Mouse (Mus musculus) MEL-GATA-1-ER (cell line): ENCODE data around the gene Zfp954.

ENCODE experiments used
- DNase-seq: peaks from one replicate; pipeline ENCODE4 v3.0.0-alpha.2; 2012; ENCODE audit warnings: low read depth; ENCODE audit errors: extremely low read depth

Gene Zfp954

DNA sequence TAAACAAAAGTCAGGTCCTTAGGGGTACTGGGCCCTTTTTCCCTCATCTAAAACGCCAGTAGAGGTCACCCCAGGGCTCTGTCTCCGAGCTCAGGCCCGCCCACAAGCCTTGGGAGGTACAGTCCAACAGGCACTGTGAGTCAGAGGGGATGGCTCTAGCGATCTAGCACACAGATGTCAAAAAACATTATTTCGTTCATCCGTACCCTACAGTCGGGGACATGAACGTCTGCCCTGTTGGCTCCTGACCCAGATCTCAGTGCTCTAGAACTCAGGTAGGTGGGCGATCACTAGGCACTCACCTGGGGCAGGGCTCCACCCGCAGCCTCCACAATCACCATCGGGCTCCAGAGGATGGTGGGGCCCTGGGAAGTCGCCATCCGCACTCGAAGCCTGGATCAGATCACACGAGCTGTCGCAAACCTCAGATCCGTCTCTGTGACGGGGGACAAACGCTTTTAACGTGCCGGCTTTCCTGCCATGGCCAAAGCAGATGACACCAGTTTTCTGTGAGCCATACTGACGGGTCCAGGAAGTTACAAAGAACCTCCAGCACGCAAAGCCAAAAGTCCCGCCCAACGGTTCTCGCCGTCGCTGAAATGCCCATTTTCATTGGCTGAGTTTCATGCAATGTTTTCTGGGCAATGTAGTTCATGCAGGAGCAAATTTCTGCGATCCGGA lies at the start of gene Zfp954:
TSS of gene Zfp954 (minus strand) at position 568 of the 681 bp plus-strand sequence.
- DNase-seq, result peak; percentile 85

DNA sequence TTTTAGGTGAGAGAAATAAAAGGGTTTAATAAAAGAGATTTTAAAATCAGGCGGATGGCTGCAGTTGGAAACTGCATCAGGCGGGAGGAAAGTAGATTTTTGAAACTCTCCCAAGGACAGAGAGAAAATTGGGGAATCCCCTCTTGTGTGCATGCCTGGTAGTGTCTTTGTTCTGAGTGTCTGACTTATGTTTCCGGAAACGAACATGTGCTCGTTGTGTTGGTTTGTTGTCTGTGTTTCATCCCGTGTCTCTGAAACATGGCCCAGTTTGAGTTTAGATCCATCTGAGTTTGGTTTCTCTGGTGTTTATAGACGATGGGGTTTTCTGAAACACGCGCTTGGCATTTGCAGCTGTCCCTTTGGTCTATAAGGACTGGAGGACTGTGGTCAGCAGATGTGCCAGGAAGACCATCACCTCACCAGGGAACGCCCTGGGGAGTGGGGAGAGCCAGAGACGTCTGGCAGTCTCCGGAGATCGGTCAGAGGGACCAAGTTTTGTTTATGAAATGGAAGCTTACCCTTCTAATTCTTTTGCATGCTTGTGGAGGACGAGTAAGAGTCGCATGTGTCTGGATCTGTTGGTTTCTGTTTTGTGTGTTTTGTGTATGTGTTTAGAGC lies 24.8 kb upstream of the Zfp954 start:
- DNase-seq, result no peak

DNA sequence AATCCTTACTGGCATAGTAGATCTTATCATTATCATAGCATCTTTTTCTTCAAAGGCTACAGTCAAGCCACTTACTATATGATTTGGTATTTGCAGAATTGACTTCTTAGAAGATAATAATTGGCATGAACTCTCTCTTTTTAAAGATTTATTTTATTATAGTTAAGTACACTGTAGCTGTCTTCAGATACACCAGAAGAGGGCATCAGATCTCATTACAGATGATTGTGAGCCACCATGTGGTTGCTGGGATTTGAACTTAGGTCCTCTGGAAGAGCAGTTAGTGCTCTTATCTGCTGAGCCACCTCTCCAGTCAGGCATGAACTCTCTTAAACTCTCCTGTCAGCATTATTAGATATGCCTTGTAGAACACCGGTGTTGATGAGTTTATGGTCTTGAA lies 22.9 kb upstream of the Zfp954 start:
- no peak for DNase-seq

DNA sequence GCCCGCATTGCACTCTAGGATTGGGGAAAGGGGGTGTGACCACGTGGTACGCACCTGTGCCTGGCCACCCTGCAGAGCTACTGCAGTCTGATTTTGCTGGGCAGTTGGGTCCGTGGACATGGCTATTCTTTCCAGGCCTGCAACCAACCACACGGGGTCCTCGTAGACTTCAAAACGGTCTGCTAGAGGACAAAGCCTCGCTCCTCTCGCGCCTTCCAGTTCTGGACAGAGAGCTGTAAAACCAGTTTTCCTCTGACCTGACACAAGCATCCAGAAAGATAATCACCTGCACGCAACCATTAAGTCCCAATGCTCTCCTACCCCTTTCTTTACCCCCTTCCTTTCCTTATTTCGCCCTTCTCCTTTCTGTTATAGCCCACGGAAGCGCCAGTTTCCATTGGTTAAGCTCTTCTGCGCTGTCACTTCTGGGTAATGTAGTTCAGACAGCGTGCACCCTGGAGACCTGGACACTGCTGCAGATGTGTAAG lies 15.1 kb upstream of the Zfp954 start, which contains the start of gene Zfp773:
TSS of gene Zfp773 (minus strand) at position 377 of the 488 bp plus-strand sequence.
- DNase-seq, result no peak

DNA sequence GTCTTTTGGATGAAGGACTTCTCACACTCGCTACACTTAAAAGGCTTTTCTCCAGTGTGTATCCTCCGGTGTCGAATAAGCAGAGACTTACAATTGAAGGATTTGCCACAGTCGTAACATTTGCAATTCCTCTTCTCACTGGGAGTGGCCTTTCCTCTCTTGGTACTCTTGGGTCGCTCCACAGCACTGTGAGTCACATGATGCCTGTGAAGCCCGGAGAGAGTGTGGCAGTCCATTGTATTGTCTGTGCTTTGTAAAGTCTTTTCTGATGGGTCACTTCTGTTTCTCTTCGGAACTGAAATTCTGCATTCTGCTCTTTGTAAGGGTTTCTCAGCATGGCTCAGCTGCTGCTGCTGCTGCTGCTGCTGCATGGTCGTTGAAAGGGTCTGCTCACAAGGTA lies 11.5 kb upstream of the Zfp954 start:
- DNase-seq, result no peak

DNA sequence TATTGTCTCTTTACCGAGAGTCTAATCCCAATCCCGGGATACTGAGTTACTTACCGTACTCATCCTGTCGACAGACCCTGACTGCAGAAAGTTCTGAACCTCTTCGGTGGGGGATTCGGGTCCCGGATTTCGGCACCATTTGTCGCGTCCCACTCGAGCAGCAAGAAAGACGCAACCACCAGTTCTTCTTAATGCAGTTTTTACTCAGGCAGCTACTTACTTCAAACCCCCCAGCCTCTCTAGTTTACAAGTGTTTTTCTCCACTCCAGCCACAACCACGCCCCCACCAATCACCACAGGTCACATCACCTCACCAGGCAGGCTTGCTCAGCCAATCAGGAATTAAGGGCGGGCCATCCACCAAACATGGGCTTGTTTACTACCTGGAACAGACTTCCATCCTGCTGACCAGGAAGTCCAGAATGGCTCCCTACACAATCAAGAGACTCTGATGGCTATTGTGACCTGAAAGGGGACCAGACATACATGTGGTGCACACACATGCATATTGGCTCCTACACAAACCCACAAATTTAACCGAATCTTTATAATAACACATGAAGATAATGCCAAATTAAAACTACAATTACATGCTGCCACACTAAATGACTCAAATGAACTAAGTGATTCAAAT lies 9.3 kb upstream of the Zfp954 start:
- DNase-seq, result peak; percentile 40

DNA sequence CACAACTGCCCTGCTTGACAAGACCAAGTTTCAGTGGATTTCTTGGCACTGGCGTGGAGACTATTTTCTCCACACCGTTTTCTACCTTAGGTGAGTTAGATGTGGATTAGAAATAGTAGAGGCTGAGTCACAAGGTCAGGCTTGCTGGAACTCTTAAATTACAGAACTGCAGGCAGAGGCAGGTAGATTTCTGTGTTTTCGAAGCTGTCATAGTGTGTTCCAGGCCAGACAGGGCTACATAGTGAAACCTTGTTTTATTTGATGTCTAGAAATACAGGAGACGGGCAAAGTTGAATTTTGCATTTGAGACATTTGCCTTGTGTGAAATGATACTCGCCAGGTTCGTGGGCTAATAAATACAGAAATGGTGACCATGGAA lies 303 bp upstream of the Zfp954 start:
- DNase-seq, result no peak

DNA sequence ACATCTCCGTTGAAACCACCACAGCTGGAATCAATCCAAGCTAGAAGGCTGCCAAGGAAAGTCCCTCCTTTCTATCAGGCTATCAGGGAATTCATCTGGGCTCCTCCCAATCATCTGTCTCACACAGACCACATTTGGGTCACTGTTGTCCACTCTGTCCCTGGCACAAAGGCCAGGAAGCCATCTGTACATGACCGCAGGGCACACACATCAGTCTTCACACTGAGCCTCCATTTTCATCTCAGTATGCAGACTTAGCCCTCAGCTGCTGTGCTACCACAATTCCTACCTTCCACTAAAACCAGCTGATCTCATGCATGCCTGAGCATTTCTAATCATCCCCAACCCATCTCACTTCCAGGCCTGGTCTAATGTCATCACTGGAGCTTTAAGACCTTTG lies 2.8 kb downstream of the Zfp954 start:
- no peak for DNase-seq

DNA sequence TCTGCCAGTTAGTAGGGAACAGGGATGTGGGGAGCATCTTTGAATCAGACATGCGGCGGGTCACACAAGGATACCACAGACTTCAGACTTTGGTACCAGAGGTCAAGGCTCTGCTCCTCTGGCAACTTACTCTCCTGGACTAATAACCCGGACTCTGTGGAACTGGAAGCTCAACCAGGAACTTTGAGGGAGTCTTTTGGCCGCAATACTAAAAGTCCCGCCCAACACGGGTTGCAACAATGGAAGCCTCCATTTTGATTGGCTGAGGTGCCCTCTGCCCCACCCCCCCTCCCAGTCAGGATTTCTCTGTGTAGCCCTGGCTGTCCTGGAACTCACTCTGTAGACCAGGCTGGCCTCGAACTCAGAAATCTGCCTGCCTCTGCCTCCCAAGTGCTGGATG lies 12.8 kb downstream of the Zfp954 start:
- no peak for DNase-seq
